Mouse (Mus musculus): ENCODE data around the gene Prr13. TPM values are rescaled to one million over a fixed set of nuclear protein-coding genes. Genes with fewer than 3 reads are reported as not detected.

Prr13 gene
- polyA plus RNA-seq, 2 experiments = 84.6 to 111 TPM

- Histone ChIP-seq H3K4me3 (ENCODE audit: insufficient read depth in 1 of 2, low read depth in 2 of 2, low read length in 2 of 2) (no peak overlapping the region), H3K27me3 (ENCODE audit: control insufficient read depth, insufficient read depth, low read length) (no peaks in the 10 kb centered on the region), H3K4me1 (replicated peaks; ENCODE audit: control insufficient read depth in 2 of 2, insufficient read depth in 2 of 2, low read length in 1 of 2) (peaks cover 25 to 30% of the 10 kb centered on the region in 2 experiments), H3K4me2 (ENCODE audit: low read depth) (no peak overlapping the region), H3K27ac (no peak overlapping the region), H3K9ac (replicated peaks) (no peak overlapping the region), H3K9me3 (ENCODE audit: control insufficient read depth, low read length) (no peaks in the 10 kb centered on the region), H3K36me3 (replicated peaks; ENCODE audit: control insufficient read depth, insufficient read depth, low read depth) (no peaks in the 10 kb centered on the region; the same call in 1 of the 2 replicates)
- DNase-seq (ENCODE audit: low read depth in 3 of 3, low spot score in 3 of 3) (peak in 1 of 3 experiments; percentile 44), ATAC-seq (ENCODE audit: insufficient read depth) (no peak)
- TF ChIP-seq CTCF (IDR thresholded peaks at IDR 0.05; ENCODE audit: low read depth) (peak; percentile 74), EP300 (IDR thresholded peaks at IDR 0.05; ENCODE audit: low read depth) (no peak)
Observed at GRCm38 (mm10) chr15:102463666-102464065, 4.8 kb downstream of the Prr13 start.

GRCm38 (mm10) chr15:102468675-102469370 lies 10.0 kb downstream of the Prr13 start:
- Histone ChIP-seq H3K4me1 (replicated peaks; ENCODE audit: control insufficient read depth in 2 of 2, insufficient read depth in 2 of 2, low read length in 1 of 2) (peaks cover 6 to 7% of the 10 kb centered on the region in 2 experiments; a peak in 3 of 4 replicates), H3K36me3 (replicated peaks; ENCODE audit: control insufficient read depth, insufficient read depth, low read depth) (peaks cover 8% of the 10 kb centered on the region), H3K9me3 (ENCODE audit: control insufficient read depth, low read length) (no peaks in the 10 kb centered on the region), H3K27ac (no peak overlapping the region), H3K27me3 (ENCODE audit: control insufficient read depth, insufficient read depth, low read length) (no peaks in the 10 kb centered on the region), H3K4me2 (ENCODE audit: low read depth) (no peak overlapping the region), H3K9ac (replicated peaks) (no peak overlapping the region), H3K4me3 (ENCODE audit: insufficient read depth in 1 of 2, low read depth in 2 of 2, low read length in 2 of 2) (no peak overlapping the region)
- DNase-seq (ENCODE audit: low read depth in 3 of 3, low spot score in 3 of 3) (no peak), ATAC-seq (ENCODE audit: insufficient read depth) (no peak)
- no peak for TF ChIP-seq CTCF (IDR thresholded peaks at IDR 0.05; ENCODE audit: low read depth)
- TF ChIP-seq EP300 (IDR thresholded peaks at IDR 0.05; ENCODE audit: low read depth) = no peak
- WGBS (ENCODE audit: insufficient replicate concordance) = 89% methylated on average over 9 of the region's 9 CpGs

GRCm38 (mm10) chr15:102470183-102470604 lies 11.4 kb downstream of the Prr13 start, which contains the start of gene Pcbp2:
Gene Pcbp2 (plus strand): TSS chr15:102470539.
- peak within 1 kb of the TSS; percentile 61 for H3K27ac ChIP-seq
- H3K9ac ChIP-seq (replicated peaks) = peak within 1 kb of the TSS; percentile 87
- H3K4me3 ChIP-seq (ENCODE audit: insufficient read depth in 1 of 2, low read depth in 2 of 2, low read length in 2 of 2) = peak within 1 kb of the TSS; percentile 80 to 100
- no peaks in the 10 kb centered on the region for H3K27me3 ChIP-seq (ENCODE audit: control insufficient read depth, insufficient read depth, low read length)
- H3K9me3 ChIP-seq (ENCODE audit: control insufficient read depth, low read length) = no peaks in the 10 kb centered on the region
- peaks cover 6 to 7% of the 10 kb centered on the region in 2 experiments; a peak in 3 of 4 replicates for H3K4me1 ChIP-seq (replicated peaks; ENCODE audit: control insufficient read depth in 2 of 2, insufficient read depth in 2 of 2, low read length in 1 of 2)
- under 1% methylated on average over 40 of the region's 40 CpGs for WGBS (ENCODE audit: insufficient replicate concordance)
- peak within 1 kb of the TSS; percentile 86 for H3K4me2 ChIP-seq (ENCODE audit: low read depth)
- ATAC-seq (ENCODE audit: insufficient read depth) (peak; percentile 98), DNase-seq (ENCODE audit: low read depth in 3 of 3, low spot score in 3 of 3) (peak; percentile 96)
- H3K36me3 ChIP-seq (replicated peaks; ENCODE audit: control insufficient read depth, insufficient read depth, low read depth) = peaks cover 21% of the 10 kb centered on the region
- TF ChIP-seq CTCF (IDR thresholded peaks at IDR 0.05; ENCODE audit: low read depth) (peak; percentile 96), EP300 (IDR thresholded peaks at IDR 0.05; ENCODE audit: low read depth) (peak; percentile 63)

- TF ChIP-seq CTCF (IDR thresholded peaks at IDR 0.05; ENCODE audit: low read depth) (peak; percentile 36; the same call in 1 of the 2 replicates), EP300 (IDR thresholded peaks at IDR 0.05; ENCODE audit: low read depth) (no peak)
- Histone ChIP-seq H3K36me3 (replicated peaks; ENCODE audit: control insufficient read depth, insufficient read depth, low read depth) (peaks cover 27% of the 10 kb centered on the region), H3K4me2 (ENCODE audit: low read depth) (peak overlapping the region; percentile 86), H3K27ac (peak overlapping the region; percentile 61), H3K9me3 (ENCODE audit: control insufficient read depth, low read length) (no peaks in the 10 kb centered on the region), H3K9ac (replicated peaks) (peak overlapping the region; percentile 87), H3K4me1 (replicated peaks; ENCODE audit: control insufficient read depth in 2 of 2, insufficient read depth in 2 of 2, low read length in 1 of 2) (peaks cover 6 to 7% of the 10 kb centered on the region in 2 experiments; a peak in 3 of 4 replicates), H3K4me3 (ENCODE audit: insufficient read depth in 1 of 2, low read depth in 2 of 2, low read length in 2 of 2) (peak overlapping the region; percentile 80 to 100), H3K27me3 (ENCODE audit: control insufficient read depth, insufficient read depth, low read length) (no peaks in the 10 kb centered on the region)
- WGBS (ENCODE audit: insufficient replicate concordance) = 1% methylated on average over 41 of the region's 67 CpGs
- DNase-seq (ENCODE audit: low read depth in 3 of 3, low spot score in 3 of 3) (peak in 2 of 3 experiments; percentile 41 to 50), ATAC-seq (ENCODE audit: insufficient read depth) (peak; percentile 67)
Observed at GRCm38 (mm10) chr15:102470605-102471294, 11.9 kb downstream of the Prr13 start.

- TF ChIP-seq EP300 (IDR thresholded peaks at IDR 0.05; ENCODE audit: low read depth) (no peak), CTCF (IDR thresholded peaks at IDR 0.05; ENCODE audit: low read depth) (no peak)
- ATAC-seq (ENCODE audit: insufficient read depth) (no peak), DNase-seq (ENCODE audit: low read depth in 3 of 3, low spot score in 3 of 3) (no peak)
- H3K36me3 ChIP-seq (replicated peaks; ENCODE audit: control insufficient read depth, insufficient read depth, low read depth) = peaks cover 32% of the 10 kb centered on the region
- no peaks in the 10 kb centered on the region for H3K9me3 ChIP-seq (ENCODE audit: control insufficient read depth, low read length)
- H3K27me3 ChIP-seq (ENCODE audit: control insufficient read depth, insufficient read depth, low read length) = no peaks in the 10 kb centered on the region
- peak overlapping the region; percentile 80 to 100 for H3K4me3 ChIP-seq (ENCODE audit: insufficient read depth in 1 of 2, low read depth in 2 of 2, low read length in 2 of 2)
- WGBS (ENCODE audit: insufficient replicate concordance) = under 1% methylated on average over 10 of the region's 10 CpGs
- peak overlapping the region; percentile 86 for H3K4me2 ChIP-seq (ENCODE audit: low read depth)
- peaks cover 6 to 7% of the 10 kb centered on the region in 2 experiments; a peak in 3 of 4 replicates for H3K4me1 ChIP-seq (replicated peaks; ENCODE audit: control insufficient read depth in 2 of 2, insufficient read depth in 2 of 2, low read length in 1 of 2)
- peak overlapping the region; percentile 61 for H3K27ac ChIP-seq
- peak overlapping the region; percentile 87 for H3K9ac ChIP-seq (replicated peaks)
Observed at GRCm38 (mm10) chr15:102471295-102471645, 12.4 kb downstream of the Prr13 start.

All from liver, embryonic 14.5 days (tissue).